Mouse (Mus musculus) hindbrain, embryonic 13.5 days (tissue): ENCODE measurements around the gene Ggct. TPM values are rescaled to one million over a fixed set of nuclear protein-coding genes. Genes with fewer than 3 reads are reported as not detected.

Experiments used
- ATAC-seq: fragments of 200-750 bp; cut with Nextera tagmentation; 2 replicates; pipeline ENCODE4 v1.8.0; 2017; ENCODE audit warnings: moderate TSS enrichment; ENCODE audit not compliant: low FRiP score
- H3K27ac ChIP-seq: fragments of 300-500 bp; sonication (generic); 2 replicates; pipeline ENCODE4 v1.5.1; 2015; ENCODE audit warnings: inconsistent platforms, mild to moderate bottlenecking, moderate library complexity
- H3K27me3 ChIP-seq: fragments of 300-500 bp; sonication (generic); 2 replicates; pipeline ENCODE4 v1.6.1; 2015; ENCODE audit warnings: mild to moderate bottlenecking, inconsistent platforms
- H3K36me3 ChIP-seq: fragments of 300-500 bp; sonication (generic); 2 replicates; pipeline ENCODE4 v1.6.1; 2015; ENCODE audit warnings: mild to moderate bottlenecking, inconsistent platforms
- H3K4me1 ChIP-seq: fragments of 300-500 bp; sonication (generic); replicated peaks from 2 replicates; pipeline ENCODE4 v1.6.1; 2015; ENCODE audit warnings: inconsistent platforms
- H3K4me2 ChIP-seq: fragments of 300-500 bp; sonication (generic); 2 replicates; pipeline ENCODE4 v1.6.1; 2015; ENCODE audit warnings: inconsistent platforms, mild to moderate bottlenecking, moderate library complexity
- H3K4me3 ChIP-seq: fragments of 300-500 bp; sonication (generic); 2 replicates; pipeline ENCODE4 v1.5.1; 2015; ENCODE audit warnings: mild to moderate bottlenecking, inconsistent platforms
- H3K9ac ChIP-seq: fragments of 300-500 bp; sonication (generic); 2 replicates; pipeline ENCODE4 v1.6.1; 2015; ENCODE audit warnings: mild to moderate bottlenecking, inconsistent platforms
- H3K9me3 ChIP-seq: fragments of 300-500 bp; sonication (generic); 2 replicates; pipeline ENCODE4 v1.6.1; 2016; ENCODE audit warnings: inconsistent platforms
- WGBS: fragments of 180-500 bp; shearing (Covaris S2); methylation state at CpG from one replicate; pipeline ENCODE4 v1.1.7; 2015; 5-methylcytosine and 5-hydroxymethylcytosine counted together
- polyA plus RNA-seq: library from polyadenylated mRNA; unstranded; fragments of >200 nt; fragmentation: Nextera tagmentation; extraction: Ambion mirVana; gene quantifications from 2 replicates; pipeline ENCODE4 v1.2.1, GENCODE M21; 2015

Ggct gene
- polyA plus RNA-seq, 1 experiment from 2014 or later: 15.3 TPM

GRCm38 (mm10) chr6:55014184-55014583, 21.4 kb upstream of the Ggct start:
- ATAC-seq: no peak
- Histone ChIP-seq H3K4me2 (no peak overlapping the region), H3K9me3 (0 out of 2 replicates have a peak, but pooled peaks cover 4% of the 10 kb centered on the region), H3K27me3 (peaks cover 17% of the 10 kb centered on the region; the same call in 1 of the 2 replicates), H3K36me3 (no peaks in the 10 kb centered on the region), H3K27ac (no peak overlapping the region), H3K9ac (no peak overlapping the region), H3K4me3 (no peak overlapping the region), H3K4me1 (peaks cover 11% of the 10 kb centered on the region)
- WGBS: 91% methylated on average over 3 of the region's 3 CpGs

- no peak overlapping the region for H3K4me2 ChIP-seq
- no peak for ATAC-seq
- no peak overlapping the region for H3K27ac ChIP-seq
- no peaks in the 10 kb centered on the region for H3K36me3 ChIP-seq
- 82% methylated on average over 7 of the region's 7 CpGs for WGBS
- no peak overlapping the region for H3K9ac ChIP-seq
- H3K9me3 ChIP-seq: 0 out of 2 replicates have a peak, but pooled peaks cover 4% of the 10 kb centered on the region
- no peak overlapping the region for H3K4me3 ChIP-seq
- H3K4me1 ChIP-seq: peaks cover 11% of the 10 kb centered on the region
- H3K27me3 ChIP-seq: peaks cover 5% of the 10 kb centered on the region; the same call in 1 of the 2 replicates
These were observed 19.8 kb upstream of the Ggct start for GRCm38 (mm10) chr6:55012516-55012915.

DNA sequence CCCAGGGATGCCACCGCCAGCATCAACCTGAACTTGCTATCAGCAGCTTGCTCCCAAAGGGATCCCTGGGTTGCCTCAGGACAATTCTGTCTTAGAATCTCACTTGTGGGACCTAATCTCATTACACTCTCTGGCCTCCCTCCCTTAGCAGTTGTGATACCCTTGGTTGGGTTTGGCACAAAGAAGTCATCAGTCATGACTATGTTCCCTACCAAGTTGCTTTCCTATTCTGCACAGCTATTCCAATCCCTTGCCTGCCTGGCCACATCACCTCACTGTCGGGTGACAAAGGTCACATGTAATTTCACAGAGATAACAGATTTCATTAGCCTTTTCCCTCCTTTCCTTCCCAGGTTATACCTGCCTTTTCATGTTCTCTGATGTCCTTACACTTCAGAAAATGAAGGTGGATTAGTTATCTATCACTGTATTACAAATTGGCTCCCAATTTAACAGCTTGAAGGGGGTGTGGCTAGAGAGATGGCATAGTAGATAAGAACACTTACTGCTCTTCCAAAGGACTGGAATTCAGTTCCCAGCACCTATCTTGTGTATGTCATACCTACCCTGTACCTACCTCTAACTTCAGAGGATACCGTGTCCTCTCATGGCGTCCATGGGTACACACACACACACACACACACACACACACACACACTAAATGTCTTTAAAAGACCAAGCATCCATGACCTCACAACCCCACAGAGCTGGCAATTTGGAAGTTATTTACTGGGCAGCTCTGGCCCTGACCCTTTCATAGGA, 17.8 kb upstream of the Ggct start:
- Histone ChIP-seq H3K4me2 (peak overlapping the region; percentile 44), H3K9ac (no peak overlapping the region), H3K4me3 (no peak overlapping the region), H3K27me3 (0 out of 2 replicates have a peak, but pooled peaks cover 4% of the 10 kb centered on the region), H3K36me3 (no peaks in the 10 kb centered on the region), H3K27ac (peak overlapping the region; percentile 58; the same call in 1 of the 2 replicates), H3K9me3 (0 out of 2 replicates have a peak, but pooled peaks cover 4% of the 10 kb centered on the region), H3K4me1 (peaks cover 11% of the 10 kb centered on the region)
- peak; percentile 34 for ATAC-seq
- 55% methylated on average over 4 of the region's 4 CpGs for WGBS

- Histone ChIP-seq H3K4me1 (peaks cover 11% of the 10 kb centered on the region), H3K27me3 (0 out of 2 replicates have a peak, but pooled peaks cover 4% of the 10 kb centered on the region), H3K9ac (peak overlapping the region; percentile 29; the same call in 1 of the 2 replicates), H3K9me3 (0 out of 2 replicates have a peak, but pooled peaks cover 4% of the 10 kb centered on the region), H3K36me3 (no peaks in the 10 kb centered on the region), H3K4me2 (peak overlapping the region; percentile 44), H3K27ac (peak overlapping the region; percentile 88), H3K4me3 (peak overlapping the region; percentile 25)
- 10% methylated on average over 16 of the region's 16 CpGs for WGBS
- peak; percentile 84 for ATAC-seq
These were observed 16.9 kb upstream of the Ggct start for GRCm38 (mm10) chr6:55009391-55010230.

GRCm38 (mm10) chr6:55008401-55008800, 15.7 kb upstream of the Ggct start:
- H3K4me2 ChIP-seq: no peak overlapping the region
- WGBS: 83% methylated on average over 8 of the region's 8 CpGs
- H3K4me3 ChIP-seq: no peak overlapping the region
- H3K36me3 ChIP-seq: no peaks in the 10 kb centered on the region
- H3K4me1 ChIP-seq: peaks cover 11% of the 10 kb centered on the region
- H3K9me3 ChIP-seq: no peaks in the 10 kb centered on the region
- no peak overlapping the region for H3K9ac ChIP-seq
- H3K27ac ChIP-seq: no peak overlapping the region
- ATAC-seq: no peak
- 0 out of 2 replicates have a peak, but pooled peaks cover 4% of the 10 kb centered on the region for H3K27me3 ChIP-seq

GRCm38 (mm10) chr6:55003559-55003958, 10.8 kb upstream of the Ggct start:
- no peaks in the 10 kb centered on the region for H3K4me1 ChIP-seq
- no peaks in the 10 kb centered on the region for H3K36me3 ChIP-seq
- 83% methylated on average over 4 of the region's 4 CpGs for WGBS
- no peaks in the 10 kb centered on the region for H3K9me3 ChIP-seq
- no peak overlapping the region for H3K9ac ChIP-seq
- H3K4me2 ChIP-seq: no peak overlapping the region
- H3K27ac ChIP-seq: no peak overlapping the region
- ATAC-seq: no peak
- H3K27me3 ChIP-seq: 0 out of 2 replicates have a peak, but pooled peaks cover 3% of the 10 kb centered on the region
- H3K4me3 ChIP-seq: no peak overlapping the region

- Histone ChIP-seq H3K27ac (no peak overlapping the region), H3K9ac (no peak overlapping the region), H3K27me3 (no peaks in the 10 kb centered on the region), H3K4me1 (no peaks in the 10 kb centered on the region), H3K4me2 (no peak overlapping the region), H3K4me3 (no peak overlapping the region), H3K9me3 (no peaks in the 10 kb centered on the region), H3K36me3 (no peaks in the 10 kb centered on the region)
- ATAC-seq: no peak
- 75% methylated on average over 4 of the region's 4 CpGs for WGBS
These were observed 9.7 kb upstream of the Ggct start for GRCm38 (mm10) chr6:55002438-55002837.

GRCm38 (mm10) chr6:55001320-55001719, 8.6 kb upstream of the Ggct start:
- no peak overlapping the region for H3K27ac ChIP-seq
- no peak overlapping the region for H3K4me2 ChIP-seq
- no peaks in the 10 kb centered on the region for H3K27me3 ChIP-seq
- no peak overlapping the region for H3K9ac ChIP-seq
- no peak for ATAC-seq
- H3K36me3 ChIP-seq: no peaks in the 10 kb centered on the region
- H3K9me3 ChIP-seq: no peaks in the 10 kb centered on the region
- H3K4me3 ChIP-seq: no peak overlapping the region
- 88% methylated on average over 4 of the region's 4 CpGs for WGBS
- no peaks in the 10 kb centered on the region for H3K4me1 ChIP-seq

DNA sequence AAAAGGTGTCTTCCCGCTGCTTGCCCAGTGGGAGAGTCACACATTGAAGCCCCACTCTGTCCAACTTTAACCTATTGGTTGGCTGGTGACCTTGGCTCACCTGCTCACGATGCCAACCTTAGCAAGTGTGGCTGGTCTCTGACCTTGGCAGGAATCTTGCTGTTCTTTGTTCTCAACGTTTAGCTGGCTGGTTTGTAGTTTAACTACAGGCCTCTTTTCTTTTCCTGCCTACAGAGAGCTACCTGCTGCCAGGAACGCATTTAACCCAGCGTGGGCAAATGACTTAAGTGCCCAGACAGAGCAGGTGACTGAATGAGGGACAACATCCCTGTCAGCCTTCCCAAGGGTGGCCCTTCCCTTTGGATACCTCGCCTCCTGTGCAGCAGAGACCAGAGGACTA, 5.0 kb upstream of the Ggct start:
- H3K27ac ChIP-seq: no peak overlapping the region
- 85% methylated on average over 6 of the region's 6 CpGs for WGBS
- H3K4me1 ChIP-seq: no peaks in the 10 kb centered on the region
- H3K4me3 ChIP-seq: no peak overlapping the region
- no peak overlapping the region for H3K9ac ChIP-seq
- no peak overlapping the region for H3K4me2 ChIP-seq
- ATAC-seq: no peak
- no peaks in the 10 kb centered on the region for H3K36me3 ChIP-seq
- H3K27me3 ChIP-seq: no peaks in the 10 kb centered on the region
- no peaks in the 10 kb centered on the region for H3K9me3 ChIP-seq

- no peak overlapping the region for H3K9ac ChIP-seq
- peaks cover 10% of the 10 kb centered on the region for H3K4me1 ChIP-seq
- H3K4me3 ChIP-seq: no peak overlapping the region
- 84% methylated on average over 3 of the region's 3 CpGs for WGBS
- no peaks in the 10 kb centered on the region for H3K36me3 ChIP-seq
- ATAC-seq: no peak
- H3K9me3 ChIP-seq: no peaks in the 10 kb centered on the region
- no peak overlapping the region for H3K27ac ChIP-seq
- H3K4me2 ChIP-seq: no peak overlapping the region
- no peaks in the 10 kb centered on the region for H3K27me3 ChIP-seq
These were observed 3.6 kb upstream of the Ggct start for GRCm38 (mm10) chr6:54996361-54996760.

GRCm38 (mm10) chr6:54992141-54992540, 609 bp downstream of the Ggct start:
- WGBS: 8% methylated on average over 7 of the region's 7 CpGs
- no peaks in the 10 kb centered on the region for H3K36me3 ChIP-seq
- no peaks in the 10 kb centered on the region for H3K9me3 ChIP-seq
- H3K27ac ChIP-seq: peak overlapping the region; percentile 79
- ATAC-seq: no peak
- H3K9ac ChIP-seq: peak overlapping the region; percentile 75
- peaks cover 12% of the 10 kb centered on the region for H3K4me1 ChIP-seq
- H3K27me3 ChIP-seq: no peaks in the 10 kb centered on the region
- H3K4me3 ChIP-seq: peak overlapping the region; percentile 58
- peak overlapping the region; percentile 78 for H3K4me2 ChIP-seq

- 0 out of 2 replicates have a peak overlapping the region, but pooled peaks have one; percentile 78 for H3K4me2 ChIP-seq
- WGBS: 88% methylated on average over 2 of the region's 2 CpGs
- H3K4me1 ChIP-seq: peaks cover 12% of the 10 kb centered on the region
- no peaks in the 10 kb centered on the region for H3K36me3 ChIP-seq
- H3K9ac ChIP-seq: no peak overlapping the region
- no peaks in the 10 kb centered on the region for H3K27me3 ChIP-seq
- H3K27ac ChIP-seq: no peak overlapping the region
- H3K9me3 ChIP-seq: no peaks in the 10 kb centered on the region
- no peak overlapping the region for H3K4me3 ChIP-seq
- no peak for ATAC-seq
These were observed 1.6 kb downstream of the Ggct start for GRCm38 (mm10) chr6:54991189-54991588.
